Mouse (Mus musculus) forebrain, postnatal 0 days (tissue): ENCODE results near the gene Asb3. TPM values are rescaled to one million over a fixed set of nuclear protein-coding genes. Genes with fewer than 3 reads are reported as not detected.
"Not testable (repeated sequence)": the region's sequence is repeated elsewhere in the genome, so short reads cannot be mapped to it uniquely, and the experiment has no call there.

Experiments
- ATAC-seq: fragments of 200-750 bp; cut with Nextera tagmentation; 2 replicates; pipeline ENCODE4 v1.8.0; 2017; ENCODE audit warnings: mild to moderate bottlenecking, moderate library complexity
- DNase-seq: peaks from one replicate; pipeline ENCODE4 v3.0.0-alpha.2; 2015
- H3K27ac ChIP-seq: fragments of 300-500 bp; sonication (generic); 2 replicates; pipeline ENCODE4 v1.5.1; 2014; ENCODE audit warnings: low read depth, mild to moderate bottlenecking, antibody characterized with exemption, low read length, moderate library complexity, mixed read lengths
- H3K27me3 ChIP-seq: fragments of 300-500 bp; sonication (generic); 2 replicates; pipeline ENCODE4 v1.6.1; 2014; ENCODE audit warnings: mild to moderate bottlenecking, low read length, mixed read lengths; ENCODE audit not compliant: insufficient read depth
- H3K36me3 ChIP-seq: fragments of 300-500 bp; sonication (generic); 2 replicates; pipeline ENCODE4 v1.6.1; 2014; ENCODE audit warnings: mild to moderate bottlenecking, moderate library complexity; ENCODE audit not compliant: insufficient read depth
- H3K4me1 ChIP-seq: fragments of 300-500 bp; sonication (generic); 2 replicates; pipeline ENCODE4 v1.6.1; 2014; ENCODE audit warnings: antibody characterized with exemption; ENCODE audit not compliant: insufficient read depth
- H3K4me2 ChIP-seq: fragments of 300-500 bp; sonication (generic); 2 replicates; pipeline ENCODE4 v1.6.1; 2014; ENCODE audit warnings: low read depth, mild to moderate bottlenecking, moderate library complexity
- H3K4me3 ChIP-seq: fragments of 300-500 bp; sonication (generic); 2 replicates; pipeline ENCODE4 v1.5.1; 2014; ENCODE audit warnings: low read depth, low read length, mixed read lengths
- H3K9ac ChIP-seq: fragments of 300-500 bp; sonication (generic); 2 replicates; pipeline ENCODE4 v1.6.1; 2014; ENCODE audit warnings: mild to moderate bottlenecking
- H3K9me3 ChIP-seq: fragments of 300-500 bp; sonication (generic); 2 replicates; pipeline ENCODE4 v1.6.1; 2016; ENCODE audit warnings: low read length
- CTCF ChIP-seq: sonication (generic); IDR thresholded peaks from 2 replicates; pipeline ENCODE4 v1.5.1; 2016; ENCODE audit warnings: antibody characterized with exemption, control low read depth, low read depth
- WGBS: fragments of 180-500 bp; shearing (Covaris S2); extraction: QIAGEN DNeasy Blood & Tissue Kit; methylation state at CpG from one replicate; pipeline ENCODE4 v1.1.7; 2014; 5-methylcytosine and 5-hydroxymethylcytosine counted together
- polyA plus RNA-seq: library from polyadenylated mRNA; unstranded; fragments of >200 nt; fragmentation: Nextera tagmentation; extraction: Ambion mirVana; gene quantifications from 2 replicates; pipeline ENCODE4 v1.2.1, GENCODE M21; 2015
- total RNA-seq: library from RNA; depleted of rRNA; stranded (reverse); fragments of >200 nt; gene quantifications from 2 replicates; pipeline ENCODE4 v1.2.3, GENCODE M21; 2014

The Asb3 gene
- total and polyA plus RNA-seq, 2 experiments from 2014 or later, result 25.5 to 25.7 TPM

DNA sequence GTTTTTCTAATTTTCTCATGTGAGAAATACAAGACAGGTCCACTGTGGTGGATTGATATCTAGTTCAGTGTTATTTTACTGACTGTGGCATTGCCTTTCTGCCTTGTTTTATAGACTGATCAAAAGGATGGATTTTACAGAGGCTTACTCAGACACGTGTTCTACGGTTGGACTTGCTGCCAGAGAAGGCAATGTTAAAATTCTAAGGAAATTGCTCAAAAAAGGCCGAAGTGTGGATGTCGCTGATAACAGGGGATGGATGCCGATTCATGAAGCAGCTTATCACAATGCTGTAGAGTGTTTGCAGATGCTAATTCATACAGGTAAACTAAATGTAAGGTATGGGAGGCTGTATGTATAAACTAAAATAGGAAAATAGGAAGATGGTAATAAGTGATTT lies 113.0 kb downstream of the Asb3 start:
- 92% methylated on average over 5 of the region's 5 CpGs for WGBS
- no peak overlapping the region for H3K9ac ChIP-seq
- no peak overlapping the region for H3K4me2 ChIP-seq
- no peaks in the 10 kb centered on the region for H3K27me3 ChIP-seq
- no peak for DNase-seq
- H3K9me3 ChIP-seq, result no peaks in the 10 kb centered on the region
- no peak for ATAC-seq
- H3K36me3 ChIP-seq, result no peaks in the 10 kb centered on the region
- TF ChIP-seq CTCF, result no peak
- H3K27ac ChIP-seq, result no peak overlapping the region
- H3K4me1 ChIP-seq, result no peaks in the 10 kb centered on the region
- H3K4me3 ChIP-seq, result no peak overlapping the region

DNA sequence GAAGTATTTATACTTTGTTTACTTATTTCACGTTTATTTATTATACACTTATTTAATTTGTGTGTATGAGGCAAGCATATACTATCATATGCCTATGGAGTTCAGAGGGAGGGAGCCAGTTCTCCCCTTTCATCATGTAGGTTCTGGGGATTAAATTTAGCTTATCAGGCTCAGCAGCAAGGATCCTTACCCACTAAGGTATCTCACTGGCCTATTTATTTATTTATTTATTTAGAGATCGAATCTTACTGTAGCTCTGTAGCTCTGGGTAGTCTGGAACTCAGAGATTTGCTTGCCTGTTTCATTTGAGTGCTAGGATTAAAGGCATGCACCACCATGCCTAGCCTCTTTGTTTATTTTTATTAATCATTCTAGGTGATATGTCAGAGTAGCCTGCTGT lies 113.5 kb downstream of the Asb3 start:
- TF ChIP-seq CTCF, result no peak
- no peak for ATAC-seq
- no peak overlapping the region for H3K27ac ChIP-seq
- H3K4me2 ChIP-seq, result no peak overlapping the region
- no peaks in the 10 kb centered on the region for H3K36me3 ChIP-seq
- no peak for DNase-seq
- no peaks in the 10 kb centered on the region for H3K27me3 ChIP-seq
- H3K4me3 ChIP-seq, result no peak overlapping the region
- H3K9me3 ChIP-seq, result no peaks in the 10 kb centered on the region
- WGBS, result 92% methylated on average over 2 of the region's 2 CpGs
- H3K9ac ChIP-seq, result no peak overlapping the region
- H3K4me1 ChIP-seq, result no peaks in the 10 kb centered on the region

DNA sequence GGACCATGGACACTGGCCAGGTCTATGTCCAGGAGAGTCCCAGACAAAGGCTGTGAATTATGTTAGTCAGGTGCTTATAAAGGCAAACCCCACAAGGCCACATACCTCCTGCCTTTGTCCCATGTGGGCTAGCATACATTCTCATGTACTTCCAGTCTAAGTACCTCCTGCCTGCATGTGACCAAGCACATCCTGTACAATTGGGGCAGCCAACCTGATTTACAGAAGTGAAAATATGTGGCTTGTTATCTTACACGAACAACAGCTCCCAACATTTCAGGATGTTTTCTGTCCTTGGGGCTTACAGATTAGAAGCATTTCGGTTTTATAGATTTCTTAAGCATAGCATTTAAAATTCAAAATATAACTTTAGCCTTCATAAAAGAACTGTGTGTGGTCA lies 114.8 kb downstream of the Asb3 start:
- 91% methylated on average over 2 of the region's 2 CpGs for whole genome bisulfite sequencing
- no peak overlapping the region for H3K4me2 ChIP-seq
- no peak for DNase-seq
- no peaks in the 10 kb centered on the region for H3K27me3 ChIP-seq
- no peak for ATAC-seq
- H3K9me3 ChIP-seq, result no peaks in the 10 kb centered on the region
- no peaks in the 10 kb centered on the region for H3K4me1 ChIP-seq
- H3K27ac ChIP-seq, result no peak overlapping the region
- TF ChIP-seq CTCF, result no peak
- no peak overlapping the region for H3K4me3 ChIP-seq
- H3K36me3 ChIP-seq, result no peaks in the 10 kb centered on the region
- H3K9ac ChIP-seq, result no peak overlapping the region

DNA sequence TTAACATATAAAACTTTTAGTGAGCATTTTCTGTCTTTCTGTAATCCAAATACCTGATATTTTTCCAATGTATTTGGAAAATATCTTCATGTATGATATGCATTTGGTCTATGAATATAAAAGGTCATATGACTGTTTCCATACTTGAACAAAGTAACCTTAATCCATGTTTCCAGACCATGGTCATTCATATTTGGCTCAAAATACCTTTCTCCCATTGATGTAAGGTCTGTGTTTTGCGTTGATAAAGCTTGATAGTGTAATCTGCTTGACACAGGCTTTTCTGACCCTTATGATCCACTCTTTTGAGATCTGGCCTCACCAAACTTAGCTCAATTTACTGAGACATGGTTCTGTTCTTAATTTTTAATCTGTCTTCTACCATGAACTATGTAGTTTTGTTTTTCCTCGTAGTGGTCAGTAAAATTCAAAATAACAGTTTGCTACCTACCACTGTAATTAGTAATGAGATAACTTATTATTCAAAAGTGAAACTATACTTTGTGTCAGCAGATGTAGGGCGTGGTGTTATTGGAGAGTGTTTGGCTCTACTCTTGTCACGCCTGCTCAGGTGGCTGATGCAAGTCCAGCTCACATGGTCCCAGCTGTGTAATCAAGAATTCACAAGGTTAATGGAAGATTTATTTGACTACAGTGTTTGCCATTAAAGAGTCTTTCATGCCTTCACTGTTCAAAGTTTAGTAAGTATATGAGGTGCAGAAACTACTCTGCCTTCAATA lies 116.1 kb downstream of the Asb3 start:
- no peaks in the 10 kb centered on the region for H3K4me1 ChIP-seq
- 93% methylated on average over 4 of the region's 4 CpGs for WGBS
- H3K27me3 ChIP-seq, result no peaks in the 10 kb centered on the region
- TF ChIP-seq CTCF, result no peak
- no peak overlapping the region for H3K27ac ChIP-seq
- H3K9me3 ChIP-seq, result no peaks in the 10 kb centered on the region
- no peak for DNase-seq
- no peak for ATAC-seq
- H3K9ac ChIP-seq, result no peak overlapping the region
- no peak overlapping the region for H3K4me3 ChIP-seq
- no peaks in the 10 kb centered on the region for H3K36me3 ChIP-seq
- H3K4me2 ChIP-seq, result no peak overlapping the region

DNA sequence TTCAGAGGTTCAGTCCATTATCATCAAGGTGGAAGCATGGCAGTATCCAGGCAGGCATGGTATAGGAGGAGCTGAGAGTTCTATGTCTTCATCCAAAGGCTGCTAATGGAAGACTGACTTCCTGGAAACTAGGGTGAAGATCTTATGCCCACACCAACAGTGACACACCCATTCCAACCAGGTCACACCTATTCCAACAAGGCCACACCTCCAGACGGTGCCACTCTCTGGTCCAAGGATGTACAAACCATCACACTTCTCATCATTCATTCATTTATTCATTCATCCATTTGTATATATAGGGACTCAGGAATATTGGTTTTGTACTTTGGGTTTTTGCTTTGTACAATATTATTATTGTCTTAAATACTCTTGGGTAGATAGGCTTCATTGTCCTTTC lies 124.5 kb downstream of the Asb3 start:
- H3K27ac ChIP-seq, H3K4me2 ChIP-seq, H3K9me3 ChIP-seq, H3K4me1 ChIP-seq, ATAC-seq, H3K9ac ChIP-seq, DNase-seq, H3K36me3 ChIP-seq, H3K4me3 ChIP-seq, H3K27me3 ChIP-seq: not testable (repeated sequence)
- WGBS, result 97% methylated on average over 1 of the region's 1 CpGs

DNA sequence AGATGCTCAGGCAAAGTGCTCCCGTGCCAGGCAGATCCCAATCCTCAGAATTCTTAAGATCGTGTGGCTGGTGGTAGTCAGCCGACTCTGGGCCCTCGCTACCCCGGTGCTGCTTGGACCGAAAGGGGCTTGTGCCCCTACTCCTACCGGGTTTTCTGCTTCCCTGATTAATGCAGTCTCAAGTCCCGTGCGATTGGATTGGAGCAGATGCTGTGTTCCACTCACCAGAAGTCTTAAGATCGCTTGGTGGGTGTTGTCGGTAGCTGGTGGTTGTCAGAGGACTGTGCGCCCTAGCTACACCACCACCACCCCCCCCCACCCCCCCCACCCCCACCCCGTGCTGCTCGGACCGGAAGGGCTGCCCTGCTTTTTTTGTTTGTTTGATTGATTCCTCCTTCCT lies 132.2 kb downstream of the Asb3 start:
- not testable (repeated sequence) for H3K4me3 ChIP-seq, H3K4me1 ChIP-seq, H3K36me3 ChIP-seq, DNase-seq, H3K27me3 ChIP-seq, H3K27ac ChIP-seq, ATAC-seq, H3K4me2 ChIP-seq, H3K9me3 ChIP-seq, H3K9ac ChIP-seq
- 64% methylated on average over 15 of the region's 15 CpGs for WGBS

DNA sequence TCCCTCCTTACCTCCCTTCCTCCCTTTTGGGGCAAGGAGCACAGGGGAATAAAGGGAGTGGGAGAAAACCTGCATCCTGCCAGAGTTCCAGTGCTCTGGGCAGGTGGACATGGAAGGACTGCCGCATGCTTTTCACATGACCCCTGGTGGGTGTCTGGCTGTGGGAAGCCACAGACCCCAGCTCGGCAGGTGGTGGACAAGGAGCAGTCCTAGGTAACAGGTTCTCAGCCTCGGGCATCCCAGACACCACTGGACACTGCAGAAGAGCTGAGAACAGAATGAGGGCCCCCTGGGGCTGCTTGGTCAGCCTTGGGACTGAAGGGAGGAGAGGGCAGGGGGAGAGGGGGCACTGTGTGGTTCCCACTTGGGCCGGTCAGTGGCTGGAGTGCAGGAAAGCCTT lies 149.7 kb downstream of the Asb3 start:
- H3K9ac ChIP-seq, result no peak overlapping the region
- TF ChIP-seq CTCF, result no peak
- DNase-seq, result no peak
- H3K27ac ChIP-seq, result no peak overlapping the region
- 0 out of 2 replicates have a peak, but pooled peaks cover 7% of the 10 kb centered on the region for H3K36me3 ChIP-seq
- no peaks in the 10 kb centered on the region for H3K9me3 ChIP-seq
- no peak overlapping the region for H3K4me3 ChIP-seq
- H3K4me1 ChIP-seq, result no peaks in the 10 kb centered on the region
- no peaks in the 10 kb centered on the region for H3K27me3 ChIP-seq
- no peak overlapping the region for H3K4me2 ChIP-seq
- 86% methylated on average over 4 of the region's 4 CpGs for WGBS
- no peak for ATAC-seq
